Mouse (Mus musculus): ENCODE results near the gene Obscn.
A peak's percentile ranks its signal among the peaks of the same experiment; 100 is the strongest.

The Obscn gene

DNA sequence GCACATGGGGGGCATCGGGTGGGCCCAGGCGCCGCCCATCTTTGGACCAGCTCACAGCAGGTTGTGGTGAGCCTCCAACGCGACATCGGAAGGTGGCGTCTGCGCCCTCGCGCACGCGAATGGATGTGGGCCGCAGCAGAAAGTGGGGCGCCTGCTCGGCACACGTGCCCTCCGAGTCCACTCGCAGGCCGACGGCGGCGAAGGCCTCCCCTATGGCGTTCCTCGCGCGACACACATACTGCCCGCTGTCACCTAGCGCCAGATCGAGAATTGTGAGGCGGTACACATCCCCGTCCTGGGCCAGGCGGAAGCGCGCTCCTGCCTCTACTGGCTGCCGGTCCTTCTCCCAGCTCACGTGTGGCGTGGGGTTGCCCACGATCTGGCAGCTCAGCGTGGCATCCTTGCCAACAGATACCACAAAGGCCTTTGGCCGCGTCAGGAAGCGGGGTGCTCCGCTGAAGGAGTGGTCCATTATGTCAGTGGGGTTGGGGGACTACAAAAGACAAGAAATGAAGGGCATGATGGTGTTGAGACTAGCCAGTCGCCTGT lies at the start of gene Obscn:
TSS of gene Obscn (minus strand) at position 499 of the 549 bp plus-strand sequence.
- DNase-seq (ENCODE audit: low spot score): no peak

DNA sequence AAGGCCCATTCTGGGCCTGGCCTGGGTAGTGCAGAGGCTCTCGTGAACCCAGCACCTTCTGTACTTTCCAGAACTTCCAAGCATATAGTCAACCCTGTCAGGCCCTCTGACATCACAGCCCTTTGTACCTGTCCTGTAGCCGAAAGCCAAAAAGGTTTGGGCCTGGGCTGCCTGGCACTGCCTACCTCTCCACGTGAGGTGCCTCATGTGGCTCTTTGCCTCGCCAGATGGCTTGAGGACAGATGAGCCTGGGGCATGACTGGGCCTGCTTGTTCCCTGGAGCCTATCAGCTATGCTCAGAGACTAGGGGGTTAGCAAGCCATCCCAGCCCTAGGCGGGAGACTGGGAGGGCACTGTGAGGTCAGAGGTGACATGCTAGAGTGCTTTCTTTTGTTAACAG lies 49.3 kb upstream of the Obscn start:
- DNase-seq (ENCODE audit: low spot score): no peak

DNA sequence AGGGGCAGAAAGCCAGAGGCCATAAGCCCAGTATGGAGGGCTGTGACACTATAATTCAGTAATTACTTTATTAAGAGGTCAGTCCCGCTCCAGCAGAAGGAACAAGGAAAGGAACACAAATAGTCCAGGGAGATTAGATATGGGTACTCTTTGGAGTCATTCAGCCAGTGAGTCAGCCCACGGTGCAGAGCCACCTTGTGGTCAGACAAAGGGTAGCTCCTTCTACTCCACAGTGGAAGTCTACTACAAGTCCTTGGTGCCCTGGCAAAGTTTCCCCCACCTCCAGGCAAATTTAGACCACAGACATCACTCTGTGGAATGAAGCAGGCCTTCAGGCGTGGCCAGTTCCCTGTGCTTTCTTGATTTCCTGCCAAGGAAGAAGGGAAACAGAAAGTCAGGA lies 47.6 kb upstream of the Obscn start:
- no peak for DNase-seq (ENCODE audit: low spot score)

DNA sequence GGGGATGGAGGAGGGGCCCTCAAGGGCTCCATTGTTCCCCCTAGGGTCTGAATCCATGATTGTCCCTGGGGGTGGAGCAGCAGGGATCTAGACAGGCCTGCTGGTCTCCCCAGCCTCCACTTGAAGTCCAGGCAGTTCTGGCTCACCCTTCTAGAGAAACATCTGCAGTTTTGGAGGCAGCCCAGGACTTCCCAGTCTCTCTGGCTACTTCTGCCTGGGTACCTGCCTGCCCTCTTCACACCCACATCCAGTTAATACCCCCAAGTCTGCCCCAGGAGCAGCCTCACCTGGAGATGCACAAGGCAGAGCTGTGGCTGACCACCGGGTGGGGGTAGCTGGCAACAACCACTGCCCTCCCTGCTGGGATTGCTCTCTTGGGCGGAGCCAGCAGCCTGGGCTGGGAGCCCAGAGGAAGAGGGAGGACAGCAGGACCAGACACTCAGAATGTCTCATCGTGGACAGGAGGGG lies 46.7 kb upstream of the Obscn start, which contains the start of gene Gjc2:
TSS of gene Gjc2 (minus strand) at position 350 of the 468 bp plus-strand sequence.
- DNase-seq (ENCODE audit: low spot score): no peak

DNA sequence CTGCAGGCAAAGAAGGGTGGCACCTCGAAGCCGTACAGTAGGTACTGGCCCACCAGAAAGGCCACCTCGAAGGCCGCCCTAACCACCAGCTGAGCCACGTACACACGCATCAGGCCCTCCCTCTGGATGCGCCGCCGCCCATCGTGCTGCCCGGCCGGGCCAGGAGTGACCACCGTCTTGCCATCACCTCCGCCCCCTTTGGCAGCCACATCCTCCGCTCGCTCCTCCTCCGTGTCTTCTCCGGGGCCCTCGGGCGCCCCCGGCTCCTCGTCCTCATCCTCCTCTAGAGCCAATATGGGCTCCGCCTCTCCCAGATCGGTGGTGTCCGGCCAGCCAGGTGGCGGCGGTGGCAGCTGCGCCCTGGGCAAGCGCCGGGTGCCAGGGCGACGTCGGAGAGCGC lies 40.7 kb upstream of the Obscn start:
- DNase-seq (ENCODE audit: low spot score): no peak

DNA sequence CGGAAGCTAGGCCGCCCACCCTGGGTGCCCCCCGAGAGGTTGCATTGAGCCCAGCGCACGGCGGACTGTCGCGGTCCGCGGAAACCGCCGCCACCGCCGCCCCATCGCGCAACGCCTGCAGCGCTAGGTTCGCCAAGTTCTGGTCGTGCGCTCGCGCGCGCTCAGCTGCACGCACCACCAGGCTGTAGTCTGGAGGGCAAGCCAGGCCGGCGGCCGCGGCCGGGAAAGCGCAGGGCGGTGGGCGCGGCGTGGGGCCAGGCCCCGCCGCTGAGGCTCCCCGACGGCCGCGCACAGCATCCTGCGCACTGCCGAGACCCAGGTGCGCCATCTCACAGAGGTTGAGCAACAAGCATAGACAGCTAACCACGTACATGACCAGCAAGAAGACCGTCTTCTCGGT lies 40.3 kb upstream of the Obscn start:
- DNase-seq (ENCODE audit: low spot score): no peak

DNA sequence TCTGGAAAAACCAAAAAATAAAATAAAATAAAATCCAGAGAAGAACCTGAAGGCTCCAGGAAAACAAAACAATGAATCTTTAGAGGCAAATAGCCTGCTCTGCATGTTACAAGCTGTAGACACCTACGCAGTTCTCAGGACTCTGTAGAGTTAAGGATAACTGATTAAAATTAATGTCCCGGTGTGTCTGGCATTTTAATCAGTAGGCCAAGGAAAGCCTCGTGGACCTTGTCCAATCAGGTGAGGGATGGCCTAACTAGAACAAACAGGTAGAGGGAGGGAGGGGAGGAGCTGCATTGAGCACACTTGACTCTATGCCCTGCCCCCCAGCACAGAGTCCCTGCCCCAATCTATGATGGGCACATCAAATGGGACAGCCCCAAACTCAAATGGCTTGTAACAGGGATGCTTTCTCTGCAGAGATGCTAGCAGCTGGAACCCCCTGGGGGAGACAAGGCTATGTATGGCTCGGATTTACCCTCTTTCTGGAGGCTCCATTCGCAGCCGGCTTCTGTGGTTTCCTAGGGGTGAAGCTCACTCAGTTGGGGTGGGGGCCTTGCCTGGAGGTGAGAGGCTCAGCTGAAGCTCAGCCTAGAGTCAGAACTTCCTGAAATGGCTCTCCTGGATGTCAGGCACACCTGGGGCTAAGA lies 38.1 kb upstream of the Obscn start:
- no peak for DNase-seq (ENCODE audit: low spot score)

DNA sequence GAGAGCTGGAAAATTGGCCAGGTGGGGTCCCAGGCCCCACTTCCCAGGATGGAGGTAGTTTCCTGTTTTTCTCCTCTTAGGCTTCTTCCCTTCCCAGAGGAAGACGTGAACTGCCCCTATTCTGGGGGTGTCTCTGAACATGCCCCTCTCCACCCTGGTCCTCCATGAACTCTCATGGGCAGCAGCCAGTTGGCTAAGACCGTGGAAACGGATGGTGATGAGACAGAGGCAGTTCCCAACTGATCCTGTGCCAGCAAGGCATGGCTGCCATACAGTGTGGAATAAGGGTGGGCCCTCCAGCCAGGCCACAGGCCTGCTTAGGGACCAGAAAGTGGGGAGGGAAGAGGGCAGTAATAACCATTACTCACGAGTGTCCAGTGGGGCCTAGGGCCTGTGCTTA lies 34.3 kb upstream of the Obscn start:
- DNase-seq (ENCODE audit: low spot score): no peak

DNA sequence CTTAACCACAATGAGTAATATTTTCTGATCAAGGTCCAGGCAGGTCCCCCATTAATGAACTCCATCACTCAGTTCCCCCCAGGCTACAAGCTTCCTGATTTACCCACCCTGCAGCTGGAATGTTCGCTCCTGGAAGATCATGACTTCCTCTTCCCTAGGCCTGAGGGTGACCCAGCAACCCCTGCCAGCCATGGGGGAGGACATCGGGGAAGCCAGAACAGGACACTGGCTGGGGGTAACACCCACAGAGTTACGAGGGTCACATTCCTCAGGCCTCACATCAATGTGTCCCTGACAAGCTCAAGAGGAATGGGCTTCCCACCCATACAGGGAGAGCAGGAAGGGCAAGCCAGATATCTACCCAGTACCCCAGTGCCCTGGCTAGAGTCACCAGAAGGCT lies 33.6 kb upstream of the Obscn start:
- DNase-seq (ENCODE audit: low spot score): no peak

DNA sequence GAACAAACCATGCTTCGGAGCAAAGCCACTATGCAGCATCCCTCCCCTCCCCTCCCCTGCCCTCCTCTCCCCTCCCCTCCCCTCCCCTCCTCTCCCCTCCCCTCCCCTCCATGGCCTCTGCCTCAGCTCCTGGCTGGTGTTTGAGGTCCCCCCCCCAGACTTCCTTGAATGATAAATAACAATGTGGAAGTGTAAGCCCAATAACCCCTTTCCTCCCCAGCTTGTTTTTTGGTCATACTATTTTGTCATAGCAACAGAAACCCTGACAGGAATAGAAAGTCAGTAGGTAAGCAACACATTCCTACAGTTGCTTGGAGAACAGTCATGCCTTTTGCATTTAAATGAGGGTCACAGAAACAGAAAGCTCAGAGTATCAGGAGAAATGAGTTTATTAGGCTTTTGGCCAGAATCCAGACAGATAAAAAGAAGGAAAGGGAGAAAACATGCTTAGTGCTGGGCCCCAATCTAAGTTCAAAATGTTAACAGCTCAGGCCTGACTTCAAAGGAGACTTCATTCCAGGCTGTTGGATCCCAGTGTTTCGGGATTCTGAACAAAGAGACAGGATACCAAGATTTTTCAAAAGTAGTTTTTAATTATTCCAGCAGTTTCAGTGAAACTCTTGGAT lies 29.5 kb upstream of the Obscn start:
- no peak for DNase-seq (ENCODE audit: low spot score)

DNA sequence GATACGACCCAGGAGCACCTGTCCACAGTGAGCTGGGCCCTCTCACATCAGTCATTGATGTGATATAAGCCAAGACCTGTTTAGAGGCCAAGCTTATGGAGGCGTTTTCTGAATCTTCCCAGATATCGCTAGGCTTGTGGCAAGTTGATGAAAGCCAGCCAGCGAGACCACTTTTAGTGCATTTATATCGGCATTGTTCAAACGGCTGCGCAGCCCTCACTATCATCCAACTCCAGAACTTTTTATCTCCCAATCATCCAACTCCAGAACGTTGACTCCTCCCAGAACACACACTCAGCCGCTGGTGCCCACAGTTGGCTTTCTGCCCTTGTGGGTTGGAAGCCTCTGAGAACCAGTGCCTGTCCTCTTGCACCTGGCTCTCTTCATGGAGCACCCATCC lies 28.2 kb upstream of the Obscn start:
- DNase-seq (ENCODE audit: low spot score): no peak

DNA sequence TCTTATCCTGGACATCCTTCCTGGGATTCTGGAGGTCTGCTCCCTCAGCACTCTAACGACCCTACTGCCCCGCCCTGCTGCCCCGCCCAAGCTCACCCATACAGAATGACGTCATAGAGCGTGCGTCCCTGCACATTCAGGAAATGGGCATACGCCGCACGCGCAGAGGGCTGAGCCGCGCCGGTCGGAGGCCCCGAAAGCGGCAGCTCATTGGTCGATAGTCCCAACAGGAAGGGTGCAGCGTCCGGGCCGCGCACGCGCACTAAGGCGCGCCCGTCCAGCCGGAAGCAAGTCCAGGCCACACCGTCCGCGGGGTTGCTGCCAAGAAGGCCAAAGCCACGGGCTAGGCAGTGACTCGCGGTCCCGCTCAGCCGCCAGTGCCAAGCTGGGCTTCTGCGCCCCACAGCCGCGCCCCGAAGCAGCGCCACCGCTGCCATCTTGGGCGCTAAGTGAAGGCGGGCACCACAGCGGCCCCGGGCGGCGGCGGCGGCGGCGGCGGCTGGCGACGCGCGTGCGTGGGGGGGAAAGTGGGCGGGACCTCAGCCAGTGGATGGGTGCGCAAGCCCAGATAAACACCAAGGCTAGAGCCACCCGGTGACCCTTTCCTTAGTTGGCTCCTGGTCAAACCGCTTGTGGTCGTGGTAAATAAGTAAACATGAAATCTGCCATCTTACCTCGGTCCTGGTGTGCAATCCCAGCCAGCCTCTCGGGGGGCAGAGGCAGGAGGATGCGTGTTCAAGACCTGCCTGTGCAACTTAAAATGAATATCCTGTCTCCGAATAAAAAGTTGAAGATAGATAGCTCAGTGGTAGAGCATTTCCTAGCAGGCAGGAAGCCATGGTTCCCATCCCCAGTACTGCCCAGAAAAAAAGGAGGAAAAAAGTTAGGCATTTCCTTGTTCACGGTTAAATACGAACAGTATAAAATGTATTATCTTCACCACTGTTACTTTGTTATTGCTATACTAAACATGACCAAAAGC lies 27.3 kb upstream of the Obscn start, which contains the start of gene Iba57:
TSS of gene Iba57 (minus strand) at position 485 of the 982 bp plus-strand sequence.
- peak; percentile 87 for DNase-seq (ENCODE audit: low spot score)

DNA sequence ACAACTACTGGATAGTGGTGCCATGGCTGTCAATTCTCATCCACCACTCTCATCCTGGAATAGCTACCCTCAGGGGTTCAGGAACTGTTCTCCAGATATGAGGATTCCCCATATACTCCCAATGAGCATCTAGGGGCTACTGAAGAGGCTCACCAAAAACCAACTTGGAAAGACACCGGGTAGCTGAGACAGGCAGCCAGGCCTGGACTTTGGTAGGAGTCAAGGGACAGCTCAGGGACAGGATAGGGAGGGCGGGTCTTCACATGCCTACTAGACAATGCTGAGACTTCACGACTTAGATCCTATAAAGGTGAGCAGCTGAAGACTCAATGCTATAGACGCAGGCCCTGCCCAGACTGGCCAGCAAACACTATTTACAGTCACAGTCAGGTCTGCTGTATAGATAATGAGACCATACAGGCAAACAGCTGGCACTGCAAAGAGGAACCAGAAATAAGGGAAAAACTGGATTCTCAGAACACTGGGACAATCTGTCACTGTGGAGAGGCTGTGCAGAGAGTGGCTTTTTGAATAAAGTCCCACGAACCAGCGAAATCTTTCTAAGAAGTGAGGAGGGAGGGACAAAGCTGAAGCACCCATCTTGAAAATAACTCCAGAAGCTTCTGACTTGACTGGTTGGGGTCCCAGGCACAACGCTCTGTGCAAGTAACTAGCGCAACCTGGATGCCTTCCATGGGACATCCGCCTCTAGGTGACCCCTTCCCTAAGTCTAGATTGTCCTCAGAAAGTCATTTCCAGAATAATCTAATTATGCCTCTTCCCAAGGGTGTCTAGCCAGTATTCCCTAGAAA lies 26.4 kb upstream of the Obscn start:
- no peak for DNase-seq (ENCODE audit: low spot score)

DNA sequence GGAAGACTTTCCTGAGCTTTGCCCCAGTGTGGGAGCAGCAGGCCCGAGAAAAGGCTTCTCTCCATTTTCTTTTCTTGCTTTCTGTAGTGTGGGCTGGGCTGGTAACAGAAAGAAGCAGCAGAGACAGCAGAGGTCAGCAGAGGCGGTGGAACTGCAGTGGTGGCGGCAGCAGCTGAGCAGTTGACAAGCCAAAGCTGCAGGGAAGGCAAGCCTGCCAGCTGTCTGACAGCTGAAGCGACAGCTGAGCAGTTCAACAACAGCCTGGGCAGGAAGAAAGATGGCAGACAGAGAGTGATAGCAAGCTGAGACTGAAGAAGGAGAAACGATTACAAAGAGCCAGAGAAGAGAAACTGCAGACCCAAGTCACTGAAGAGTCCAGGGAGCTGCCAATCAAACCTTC lies 25.2 kb upstream of the Obscn start:
- DNase-seq (ENCODE audit: low spot score): no peak

DNA sequence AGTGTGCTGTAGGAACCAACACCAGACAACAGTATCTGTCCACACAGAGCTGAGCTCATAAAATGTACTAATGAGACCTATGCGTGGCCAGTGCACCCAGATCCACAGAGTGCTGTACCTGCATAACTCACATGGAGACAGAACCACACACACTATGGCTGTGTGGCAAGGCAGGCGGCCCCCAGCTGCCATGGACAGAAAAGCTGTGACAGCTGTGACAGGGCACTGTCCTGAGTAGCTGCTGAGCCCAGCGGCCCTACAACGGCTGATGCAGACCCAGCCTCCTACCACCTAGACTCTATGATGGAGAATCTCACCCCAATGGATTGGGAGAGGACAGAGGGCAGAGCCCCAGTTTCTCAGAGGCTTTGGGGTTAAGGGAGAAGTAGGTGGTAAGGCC lies 23.4 kb upstream of the Obscn start:
- DNase-seq (ENCODE audit: low spot score): no peak

DNA sequence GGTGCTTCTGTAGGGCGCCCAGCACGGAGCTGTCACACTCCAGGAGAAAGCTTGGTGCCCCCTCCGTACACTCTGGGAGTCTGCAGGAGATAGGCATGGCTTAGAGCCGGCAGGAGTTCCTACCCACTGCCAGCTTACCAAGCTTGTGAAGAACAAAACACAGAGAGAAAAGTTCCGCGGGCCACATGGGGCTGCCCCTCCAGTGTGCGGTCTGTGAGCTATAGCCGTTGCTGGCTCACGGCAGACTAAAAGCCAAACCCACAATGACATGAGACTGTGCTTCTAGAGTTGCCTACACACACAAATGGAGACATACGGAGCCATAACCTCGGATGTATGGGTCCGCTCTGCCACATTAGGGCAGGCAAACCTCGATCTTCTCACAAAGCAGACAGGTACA lies 22.9 kb upstream of the Obscn start:
- DNase-seq (ENCODE audit: low spot score): no peak

DNA sequence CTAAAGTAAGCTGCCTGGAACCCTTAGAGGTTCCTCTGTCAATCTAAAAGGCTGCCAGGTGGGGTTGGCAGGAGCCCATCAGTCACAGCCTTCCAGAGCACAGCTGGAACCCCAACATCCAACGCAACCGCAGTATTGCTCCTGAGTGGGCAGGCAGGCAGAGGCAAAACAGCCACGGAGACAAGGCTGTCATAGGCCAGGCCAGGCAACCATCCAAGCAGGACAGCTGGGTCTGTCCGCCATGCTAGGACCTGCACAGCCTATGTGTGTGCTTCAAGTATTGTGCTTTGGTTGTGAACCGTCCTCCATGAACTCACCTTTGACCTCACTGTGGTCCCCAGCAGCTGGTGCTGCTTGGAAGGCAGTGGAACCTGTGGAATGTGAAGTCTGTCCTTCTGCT lies 19.7 kb upstream of the Obscn start:
- no peak for DNase-seq (ENCODE audit: low spot score)

DNA sequence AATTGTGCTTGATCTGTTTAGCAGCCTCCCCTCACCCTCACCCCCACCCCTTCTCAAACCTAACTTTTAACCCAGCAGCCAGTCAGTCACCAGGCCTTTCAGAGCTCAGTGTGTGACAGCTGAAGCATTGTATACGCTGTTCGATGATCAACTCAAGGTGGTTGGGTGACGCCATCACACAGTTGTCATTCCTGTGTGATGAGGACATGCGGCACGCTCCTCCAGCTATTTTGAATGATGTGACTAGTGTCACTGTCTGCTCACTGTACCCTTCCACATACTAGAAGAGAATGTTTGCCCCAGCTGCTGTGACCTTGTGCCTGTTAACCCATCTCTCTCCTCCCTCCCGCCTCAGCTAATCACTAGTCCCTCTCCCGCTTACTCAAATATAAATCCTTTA lies 18.0 kb upstream of the Obscn start:
- DNase-seq (ENCODE audit: low spot score): no peak

DNA sequence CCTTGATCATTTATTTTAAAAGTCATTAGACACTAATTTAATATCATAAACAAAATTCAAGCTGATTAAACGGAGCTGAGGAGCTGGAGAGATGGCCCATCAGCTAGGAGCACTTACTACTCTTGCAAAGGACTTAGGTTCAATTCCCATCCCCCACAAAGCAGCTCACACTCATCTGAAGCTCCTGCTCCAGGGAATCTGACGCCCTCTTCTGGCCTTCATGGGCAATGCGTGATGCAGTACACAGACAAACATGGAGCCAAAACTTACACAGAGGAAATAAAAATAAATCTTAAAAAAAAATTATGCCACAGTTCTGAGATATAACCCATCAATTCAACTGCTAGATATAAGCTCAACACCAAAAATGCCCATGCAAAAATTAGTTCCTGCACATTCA lies 15.5 kb upstream of the Obscn start:
- DNase-seq (ENCODE audit: low spot score): no peak

DNA sequence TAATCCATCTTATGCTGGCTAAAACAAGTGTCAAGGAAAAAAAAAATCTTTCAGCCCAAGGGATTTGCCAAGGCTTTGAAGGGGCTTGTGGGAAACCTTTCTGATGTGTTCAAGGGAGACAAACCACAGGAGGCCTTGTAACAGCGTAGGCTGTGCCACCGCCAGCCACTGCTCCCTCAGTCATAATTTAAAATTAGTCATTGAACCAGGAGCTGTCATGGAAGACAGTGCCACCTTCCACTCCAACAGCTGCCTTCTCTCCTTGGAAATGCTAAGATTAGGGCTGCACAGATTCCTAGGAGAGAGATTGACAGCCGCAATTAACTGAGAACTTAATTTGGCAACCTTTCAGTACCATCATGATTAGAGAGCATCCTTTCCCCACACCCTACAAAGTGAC lies 13.1 kb upstream of the Obscn start:
- DNase-seq (ENCODE audit: low spot score): no peak

DNA sequence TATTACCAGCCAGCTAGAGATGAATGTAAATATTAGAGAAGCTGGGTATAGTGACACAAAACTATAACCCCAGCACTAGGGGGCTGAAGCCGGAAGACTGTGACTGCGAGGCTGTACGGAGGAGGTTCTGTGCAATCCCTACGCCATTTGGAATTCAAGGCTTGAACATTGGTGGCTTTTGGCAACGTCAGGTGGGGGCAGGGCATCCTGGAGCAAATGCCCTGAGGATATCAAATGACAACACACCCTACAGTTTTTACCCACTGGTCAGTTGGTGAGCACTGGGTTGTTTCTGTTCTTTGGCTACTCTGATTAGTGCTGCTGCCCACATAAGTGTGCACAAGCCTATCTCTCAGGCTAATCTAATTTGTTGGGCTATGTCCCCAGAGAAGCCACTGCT lies 6.8 kb upstream of the Obscn start:
- no peak for DNase-seq (ENCODE audit: low spot score)

All from urinary bladder, postnatal 10 days (tissue).